ENCODE assay signal across 16 mouse cellular contexts in the genomic region with DNA sequence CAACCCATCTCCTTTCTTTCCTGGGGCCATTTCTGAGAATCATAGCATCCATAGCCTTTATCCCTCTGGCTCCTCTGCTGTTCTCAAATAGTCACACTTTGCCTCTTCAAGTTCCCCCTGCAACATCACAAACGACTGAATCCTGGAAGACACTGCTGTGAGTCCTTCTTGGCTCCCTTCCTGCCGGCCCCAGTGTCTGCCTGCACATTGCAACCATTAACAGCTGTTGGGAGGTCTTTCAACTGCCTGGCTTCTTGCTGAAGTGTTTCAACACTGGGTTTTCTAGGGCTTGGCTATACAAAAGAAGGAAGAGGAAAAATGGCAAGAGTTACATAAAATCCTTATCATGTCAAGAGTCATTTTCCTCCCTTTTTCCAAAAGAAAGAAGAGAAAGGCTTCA.
DNase-seq lines count a peak whose midpoint lies in the region; ATAC-seq lines count a peak whose summit lies in the region.
"Had no signal": no experiment of that assay in that cellular context is flagged by ENCODE, and none has a peak within 500 bp of the region (broad histone marks: within the 10 kb centered on the region; RNA-seq: fewer than 3 reads in every experiment).

No protein-coding gene starts in this region.

- WGBS in heart, embryonic 11.5 days (ENCODE audit: insufficient replicate concordance), result 30% methylated on average over 2 of the region's 2 CpGs
- 59% methylated on average over 2 of the region's 2 CpGs for WGBS in midbrain, embryonic 10.5 days
- 51% methylated on average over 2 of the region's 2 CpGs for WGBS in midbrain, embryonic 15.5 days
- 41% methylated on average over 2 of the region's 2 CpGs for WGBS in forebrain, embryonic 15.5 days

- H3K9ac ChIP-seq in heart, embryonic 11.5 days (ENCODE audit: low read depth, low read length), result no peak overlapping the region
- no peak overlapping the region for H3K9ac ChIP-seq in midbrain, embryonic 15.5 days
- no peak overlapping the region for H3K9ac ChIP-seq in forebrain, embryonic 15.5 days (replicated peaks)
- H3K9ac ChIP-seq: embryonic facial prominence, embryonic 12.5 days; limb, embryonic 13.5 days had no signal

- H3K27me3 ChIP-seq in heart, embryonic 11.5 days (ENCODE audit: control insufficient read depth, insufficient read depth, low read length), result no peaks in the 10 kb centered on the region
- no peaks in the 10 kb centered on the region for H3K27me3 ChIP-seq in midbrain, embryonic 10.5 days (ENCODE audit: low read depth, poor library complexity, severe bottlenecking)
- H3K27me3 ChIP-seq in midbrain, embryonic 15.5 days (replicated peaks), result no peaks in the 10 kb centered on the region
- H3K27me3 ChIP-seq in forebrain, embryonic 15.5 days, result no peaks in the 10 kb centered on the region
- H3K27me3 ChIP-seq: embryonic facial prominence, embryonic 12.5 days; limb, embryonic 13.5 days had no signal

- DNase-seq in heart, adult 11 months, result peak; percentile 93
- DNase-seq in midbrain, embryonic 10.5 days (ENCODE audit: low spot score), result peak; percentile 8
- DNase-seq in heart, postnatal 4 days, result peak; percentile 51
- DNase-seq in right cerebral cortex, postnatal 4 days, result no peak
- DNase-seq: cerebellum, adult 9-11 months; kidney, adult 11 months; layer of hippocampus, adult 9-11 months; spleen, adult 18-20 months; thymus, postnatal 14 days had no signal

- H3K4me1 ChIP-seq in heart, embryonic 11.5 days (ENCODE audit: control insufficient read depth, insufficient read depth, low read length), result peaks cover 36% of the 10 kb centered on the region
- H3K4me1 ChIP-seq in midbrain, embryonic 10.5 days, result peaks cover 78% of the 10 kb centered on the region
- H3K4me1 ChIP-seq in midbrain, embryonic 15.5 days, result peaks cover 22% of the 10 kb centered on the region
- H3K4me1 ChIP-seq in forebrain, embryonic 15.5 days, result peaks cover 51% of the 10 kb centered on the region

- ATAC-seq in heart, embryonic 11.5 days (replicated peaks; ENCODE audit: insufficient number of reproducible peaks, low FRiP score, low TSS enrichment), result no peak
- ATAC-seq in midbrain, embryonic 15.5 days (replicated peaks), result no peak
- no peak for ATAC-seq in forebrain, embryonic 15.5 days (replicated peaks)

- H3K27ac ChIP-seq in heart, embryonic 11.5 days (ENCODE audit: low read depth, low read length), result no peak overlapping the region
- H3K27ac ChIP-seq in midbrain, embryonic 10.5 days (replicated peaks), result 0 out of 2 replicates have a peak overlapping the region, but pooled peaks have one; percentile 34
- H3K27ac ChIP-seq in midbrain, embryonic 15.5 days, result no peak overlapping the region
- no peak overlapping the region for H3K27ac ChIP-seq in forebrain, embryonic 15.5 days (replicated peaks)
- H3K27ac ChIP-seq: embryonic facial prominence, embryonic 12.5 days; limb, embryonic 13.5 days; macrophage had no signal

- no peak overlapping the region for H3K4me3 ChIP-seq in heart, embryonic 11.5 days (ENCODE audit: low read depth, low read length)
- H3K4me3 ChIP-seq in midbrain, embryonic 10.5 days, result no peak overlapping the region
- H3K4me3 ChIP-seq in midbrain, embryonic 15.5 days, result no peak overlapping the region
- H3K4me3 ChIP-seq in forebrain, embryonic 15.5 days, result no peak overlapping the region
- H3K4me3 ChIP-seq: embryonic facial prominence, embryonic 12.5 days; limb, embryonic 13.5 days; myocyte had no signal

- no peaks in the 10 kb centered on the region for H3K9me3 ChIP-seq in heart, embryonic 11.5 days (replicated peaks; ENCODE audit: control insufficient read depth, low read length)
- H3K9me3 ChIP-seq in midbrain, embryonic 10.5 days (replicated peaks), result no peaks in the 10 kb centered on the region
- H3K9me3 ChIP-seq in midbrain, embryonic 15.5 days, result no peaks in the 10 kb centered on the region
- no peaks in the 10 kb centered on the region for H3K9me3 ChIP-seq in forebrain, embryonic 15.5 days
- H3K9me3 ChIP-seq: embryonic facial prominence, embryonic 12.5 days; limb, embryonic 13.5 days had no signal

- no peak overlapping the region for H3K4me2 ChIP-seq in heart, embryonic 11.5 days
- H3K4me2 ChIP-seq in midbrain, embryonic 15.5 days, result no peak overlapping the region
- H3K4me2 ChIP-seq in forebrain, embryonic 15.5 days (replicated peaks), result no peak overlapping the region
- H3K4me2 ChIP-seq: embryonic facial prominence, embryonic 12.5 days; limb, embryonic 13.5 days had no signal

- no peaks in the 10 kb centered on the region for H3K36me3 ChIP-seq in heart, embryonic 11.5 days (ENCODE audit: control insufficient read depth, insufficient read depth, low read length)
- no peaks in the 10 kb centered on the region for H3K36me3 ChIP-seq in midbrain, embryonic 10.5 days
- no peaks in the 10 kb centered on the region for H3K36me3 ChIP-seq in midbrain, embryonic 15.5 days (replicated peaks)
- H3K36me3 ChIP-seq in forebrain, embryonic 15.5 days, result no peaks in the 10 kb centered on the region
- H3K36me3 ChIP-seq: embryonic facial prominence, embryonic 12.5 days; limb, embryonic 13.5 days had no signal
